Mouse (Mus musculus): Measurements from ENCODE around the gene Tex36. TPM values are rescaled to one million over a fixed set of nuclear protein-coding genes. Genes with fewer than 3 reads are reported as not detected.

Gene Tex36
- polyA plus RNA-seq, 1 experiment from 2014 or later = not detected

Other genes starting within 250 kb of the Tex36 start
- gene Edrf1, start 35.4 kb upstream of the Tex36 start, polyA plus RNA-seq (2015; fragmentation: Nextera tagmentation; extraction: Ambion mirVana) = 17.6 and 18.7 TPM in 2 replicates
- gene Mmp21, start 77.9 kb upstream of the Tex36 start, polyA plus RNA-seq (2015; fragmentation: Nextera tagmentation; extraction: Ambion mirVana) = 0.07 and 0.09 TPM in 2 replicates
- gene Bccip, start 107.2 kb upstream of the Tex36 start, polyA plus RNA-seq (2015; fragmentation: Nextera tagmentation; extraction: Ambion mirVana) = 133 and 135 TPM in 2 replicates
- 25.1 and 26.2 TPM in 2 replicates for gene Uros, start 107.9 kb upstream of the Tex36 start, polyA plus RNA-seq (2015; fragmentation: Nextera tagmentation; extraction: Ambion mirVana)
- gene Fank1, start 174.7 kb upstream of the Tex36 start, polyA plus RNA-seq (2015; fragmentation: Nextera tagmentation; extraction: Ambion mirVana) = 0.23 and 0.33 TPM in 2 replicates
- 23.3 and 23.7 TPM in 2 replicates for gene Dhx32, start 180.6 kb upstream of the Tex36 start, polyA plus RNA-seq (2015; fragmentation: Nextera tagmentation; extraction: Ambion mirVana)